Mouse (Mus musculus) retina, postnatal 1 day (tissue): ENCODE results near the gene Gimap3.

Experiments used
- DNase-seq: peaks from one replicate; pipeline ENCODE4 v3.0.0-alpha.2; 2012

The Gimap3 gene

GRCm38 (mm10) chr6:48770696-48771095 is at the start of gene Gimap3:
Gene Gimap3 (minus strand): TSS chr6:48770851.
- DNase-seq: no peak

- DNase-seq: peak; percentile 86
Measured at GRCm38 (mm10) chr6:48817815-48818214, 47.2 kb upstream of the Gimap3 start.

GRCm38 (mm10) chr6:48815013-48815412 is 44.4 kb upstream of the Gimap3 start:
- DNase-seq: no peak

DNA sequence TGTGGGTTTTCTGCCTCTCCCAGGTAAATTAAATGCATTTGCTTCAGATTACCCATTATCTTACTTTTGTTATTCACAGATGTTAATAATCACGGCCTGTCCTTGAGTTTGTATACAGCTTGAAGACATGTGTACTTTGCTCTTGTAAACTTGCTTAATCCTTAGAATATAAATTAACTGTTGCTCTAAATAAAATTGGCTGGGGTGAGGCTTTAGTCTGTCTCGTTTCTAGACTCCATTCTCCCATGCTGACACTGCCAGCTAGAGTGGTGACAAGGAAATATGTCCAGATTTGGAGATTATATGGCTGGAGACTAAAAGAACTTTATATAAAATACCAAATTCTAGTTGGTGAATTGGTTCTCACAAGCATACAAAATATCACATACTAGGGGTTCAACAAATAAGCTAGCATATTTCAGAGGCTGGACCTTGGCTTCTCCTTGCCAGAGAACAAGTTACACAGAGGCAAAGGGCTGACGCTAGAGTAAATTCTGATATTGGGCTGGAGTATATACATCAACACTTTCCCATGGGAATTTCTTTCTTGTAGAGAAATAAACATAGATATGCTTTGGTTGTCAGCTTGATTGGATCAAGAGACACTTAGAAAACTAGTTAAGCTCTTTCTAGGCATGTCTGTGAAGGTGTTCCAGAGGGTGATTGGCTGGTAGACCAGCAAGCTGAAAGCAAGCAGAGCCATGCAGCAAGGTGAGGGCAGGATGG is 39.0 kb upstream of the Gimap3 start:
- DNase-seq: no peak

- no peak for DNase-seq
Measured at GRCm38 (mm10) chr6:48806746-48807145, 36.1 kb upstream of the Gimap3 start.

DNA sequence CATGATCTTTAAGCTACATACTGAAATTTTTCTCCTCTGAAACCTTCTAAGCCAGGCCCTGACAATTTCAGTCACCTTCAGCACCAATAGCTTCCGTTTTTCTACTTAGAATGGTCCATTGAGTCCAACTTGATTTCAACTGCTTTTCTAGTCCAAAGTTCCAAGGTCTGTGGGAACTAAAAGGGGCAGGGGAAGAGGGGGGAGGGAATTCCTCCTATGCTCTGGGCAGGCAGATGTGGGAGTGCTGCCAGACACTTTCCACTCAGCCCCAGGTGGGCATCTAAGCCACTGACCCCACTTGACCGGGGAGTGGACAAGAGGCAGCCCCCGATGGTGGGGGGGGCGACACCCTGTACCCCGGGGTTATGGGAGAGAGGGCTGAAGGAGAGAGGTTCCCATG is 33.7 kb upstream of the Gimap3 start:
- DNase-seq: no peak

DNA sequence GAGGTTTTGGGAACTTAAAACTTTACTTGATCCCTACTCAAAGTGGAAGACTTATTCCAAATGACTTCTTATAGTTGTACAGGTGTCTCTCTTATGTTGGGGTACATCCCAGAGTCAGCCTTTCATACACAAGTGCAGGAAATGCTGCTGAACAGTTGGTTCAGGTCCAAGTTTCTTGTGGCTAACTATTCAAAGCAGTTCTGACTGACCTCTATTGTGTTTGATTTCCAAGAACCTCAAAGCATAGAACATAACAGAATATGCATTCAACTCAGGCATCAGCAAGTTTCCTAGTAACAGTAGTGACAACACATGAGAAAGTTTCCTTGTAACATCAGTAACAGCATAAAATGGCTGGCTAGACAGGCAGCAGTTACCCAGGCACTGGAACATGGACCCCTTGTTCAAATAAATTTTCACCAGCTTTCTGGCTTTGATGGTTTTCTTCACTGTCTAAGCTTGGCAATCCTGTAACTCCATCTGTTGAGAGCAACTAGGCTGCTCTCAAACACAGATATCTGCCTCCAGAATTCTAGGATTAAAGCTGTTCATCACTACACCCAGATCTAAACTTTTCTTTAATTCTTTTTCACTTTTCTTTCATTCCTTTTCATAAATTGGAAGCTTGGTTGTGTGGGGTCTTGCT is 32.9 kb upstream of the Gimap3 start:
- DNase-seq: no peak

DNA sequence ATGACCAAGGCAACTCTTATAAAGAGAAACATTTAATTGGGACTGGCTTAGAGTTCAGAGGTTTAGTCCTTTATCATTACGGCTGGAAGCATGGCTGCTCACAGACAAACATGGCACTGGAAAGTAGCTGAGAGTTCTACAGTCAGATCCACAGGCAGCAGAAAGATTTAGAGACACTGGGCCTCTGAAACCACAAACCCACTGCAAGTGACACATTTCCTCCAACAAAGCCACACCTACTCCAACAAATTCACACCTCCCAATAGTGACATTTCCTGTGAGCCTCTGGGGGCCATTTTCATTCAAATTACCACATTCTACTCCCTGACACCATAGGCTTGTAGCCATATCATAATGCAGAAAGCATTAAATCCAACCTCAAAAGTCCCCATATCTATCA is 31.2 kb upstream of the Gimap3 start:
- no peak for DNase-seq

DNA sequence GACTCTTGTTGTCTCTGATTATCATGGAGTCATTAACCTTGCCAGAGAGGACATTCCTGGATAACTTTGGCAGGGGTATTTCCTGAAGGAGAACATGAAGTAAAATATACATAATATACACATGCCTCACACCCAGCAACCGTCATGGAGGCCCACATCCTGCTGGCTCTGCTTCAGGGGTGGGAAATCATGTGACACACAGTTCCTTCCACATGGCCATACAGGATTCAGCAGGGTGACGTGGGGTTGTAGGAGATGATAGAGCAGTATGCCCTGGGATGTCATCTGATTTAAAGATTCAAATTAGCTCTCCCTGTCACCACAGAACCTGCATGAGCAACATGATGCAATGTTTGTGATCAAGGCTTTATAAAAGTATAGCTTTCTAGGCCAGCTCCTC is 17.2 kb upstream of the Gimap3 start:
- no peak for DNase-seq

DNA sequence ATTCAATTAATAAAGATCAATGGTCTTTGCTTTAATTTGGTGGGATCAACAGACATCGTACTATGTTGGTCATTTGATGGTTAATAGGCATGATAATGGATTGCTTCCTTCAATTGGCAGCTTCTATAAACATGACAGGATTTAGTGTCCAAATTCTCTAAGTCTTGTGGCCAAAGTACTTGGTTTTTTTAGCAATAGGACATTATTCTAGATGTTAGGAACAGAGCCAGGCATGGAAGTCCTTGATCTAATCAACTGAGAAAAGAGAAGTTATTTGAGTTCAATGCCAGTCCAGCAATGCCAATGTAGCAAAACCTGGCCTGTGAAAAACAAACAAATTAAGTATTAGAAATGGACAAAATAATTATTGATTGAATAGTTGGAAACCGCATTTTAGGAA is 14.9 kb upstream of the Gimap3 start:
- no peak for DNase-seq

DNA sequence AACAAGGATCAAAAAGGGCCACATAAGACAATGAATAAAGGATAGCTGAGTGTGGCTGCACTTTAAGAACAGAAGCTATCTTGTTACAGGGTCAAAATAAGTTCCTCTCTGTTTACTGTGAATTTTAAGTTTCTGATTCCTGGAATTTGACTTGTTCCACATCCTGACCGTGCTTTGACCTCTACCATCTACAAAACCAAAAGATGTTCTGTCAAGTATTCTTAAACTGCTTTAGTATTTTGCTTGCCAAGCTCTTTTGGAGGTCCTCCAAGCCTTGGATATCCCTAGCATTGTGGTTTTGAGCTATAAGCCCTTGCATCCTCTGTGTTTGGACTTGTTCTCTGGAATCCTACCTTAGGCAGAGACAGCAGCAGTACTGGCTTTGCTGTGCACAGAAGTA is 14.5 kb upstream of the Gimap3 start:
- no peak for DNase-seq

- no peak for DNase-seq
Measured at GRCm38 (mm10) chr6:48784406-48784805, 13.8 kb upstream of the Gimap3 start.

- peak; percentile 83 for DNase-seq
Measured at GRCm38 (mm10) chr6:48772030-48772429, 1.4 kb upstream of the Gimap3 start.

- no peak for DNase-seq
Measured at GRCm38 (mm10) chr6:48768933-48769332, 1.7 kb downstream of the Gimap3 start.

GRCm38 (mm10) chr6:48768178-48768869 is 2.3 kb downstream of the Gimap3 start:
- DNase-seq: no peak

GRCm38 (mm10) chr6:48764496-48764895 is 6.2 kb downstream of the Gimap3 start:
- no peak for DNase-seq

- peak; percentile 40 for DNase-seq
Measured at GRCm38 (mm10) chr6:48763567-48764270, 6.9 kb downstream of the Gimap3 start.

GRCm38 (mm10) chr6:48747091-48747966 is 23.3 kb downstream of the Gimap3 start:
- DNase-seq: no peak

DNA sequence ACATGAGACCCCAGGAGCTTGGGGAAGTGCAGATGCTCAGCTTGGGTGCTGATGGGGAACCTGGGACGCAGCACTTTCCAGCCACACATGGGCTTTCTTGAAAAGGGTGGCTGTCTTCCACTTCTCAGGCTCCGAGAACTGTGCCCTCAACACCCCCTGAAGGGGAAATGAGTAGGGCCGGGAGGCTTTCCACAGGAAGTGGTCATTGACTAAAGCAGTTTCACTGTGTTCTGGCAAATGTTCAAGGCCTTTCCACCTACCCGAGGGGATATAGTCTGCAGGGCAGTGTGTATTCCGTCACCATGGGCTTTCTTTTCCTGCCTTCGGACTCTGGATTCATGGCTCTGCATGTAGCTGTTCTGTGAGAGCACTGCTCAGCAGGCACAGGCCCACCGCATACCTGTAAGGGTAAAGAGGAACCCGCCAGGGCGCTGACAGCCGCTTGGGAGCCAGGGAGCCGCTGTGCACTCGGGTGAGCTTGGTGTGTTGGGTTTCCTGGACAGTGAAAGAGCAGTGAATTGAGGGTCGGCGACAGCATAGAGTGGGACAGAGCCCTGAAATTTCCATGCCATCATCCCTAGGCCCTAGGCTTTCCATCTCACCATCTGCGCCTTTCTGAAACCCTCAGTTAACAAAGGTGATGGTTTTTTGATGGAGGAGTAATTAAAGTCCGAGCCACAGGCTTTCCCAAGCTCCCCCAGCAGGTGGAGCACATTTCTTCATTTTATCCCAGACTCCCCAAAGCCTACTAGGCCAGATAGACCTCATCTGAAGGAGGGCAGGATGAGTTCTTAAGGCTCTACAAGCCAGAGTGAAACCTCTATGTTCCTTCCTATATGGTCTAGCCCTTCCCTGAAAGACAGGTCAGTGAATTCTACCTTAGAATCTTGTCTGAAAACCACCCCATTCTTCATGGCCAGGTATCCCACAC is 24.4 kb downstream of the Gimap3 start, which contains the start of gene Gimap5:
Gene Gimap5, plus strand, starts transcription at position 239 of the 931 bp plus-strand sequence.
- DNase-seq: peak; percentile 46

GRCm38 (mm10) chr6:48745490-48745889 is 25.2 kb downstream of the Gimap3 start:
- no peak for DNase-seq
